Mouse (Mus musculus): ENCODE measurements at regions not wholly inside any gene's neighbourhood (a gene's known extent, or its start where the extent isn't known, plus 50 kb on each side); places are given as distances from the start of the nearest gene placed in this dataset.

DNA sequence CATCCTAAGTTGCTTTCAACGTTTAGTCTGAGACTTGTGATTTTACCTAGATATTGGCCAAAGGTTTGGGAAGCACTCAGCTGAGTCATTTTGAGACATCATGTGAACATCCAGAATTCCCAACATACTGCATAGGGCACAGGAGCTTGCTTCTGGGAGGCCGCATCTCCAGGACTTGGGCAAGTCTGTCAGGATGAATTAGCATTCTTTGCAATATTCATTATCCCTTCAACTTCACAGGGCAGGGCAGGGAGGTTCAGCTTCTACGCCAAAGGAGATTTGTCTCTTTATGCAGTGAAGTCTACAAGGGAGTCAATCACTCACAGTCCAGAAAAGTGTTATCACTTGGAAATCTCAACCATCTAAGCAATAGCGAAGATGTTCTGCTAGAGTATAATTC, 231.7 kb downstream of the Cpe start:
- H3K27ac ChIP-seq (ENCODE audit: low read depth, low read length) = no peak overlapping the region
- no peaks in the 10 kb centered on the region for H3K9me3 ChIP-seq (ENCODE audit: low read length)
- H3K4me1 ChIP-seq (ENCODE audit: insufficient read depth, low read length) = no peaks in the 10 kb centered on the region
- ATAC-seq (ENCODE audit: low FRiP score) (no peak), DNase-seq (ENCODE audit: low spot score) (no peak)
- H3K27me3 ChIP-seq (ENCODE audit: insufficient read depth, low read length) = no peaks in the 10 kb centered on the region
- WGBS = 80% methylated on average over 4 of the region's 4 CpGs
- H3K36me3 ChIP-seq (ENCODE audit: insufficient read depth, low read length) = no peaks in the 10 kb centered on the region
- no peak overlapping the region for H3K9ac ChIP-seq (replicated peaks; ENCODE audit: low read length, poor library complexity, severe bottlenecking)
- no peak overlapping the region for H3K4me3 ChIP-seq (ENCODE audit: low read depth, low read length)
- no peak overlapping the region for H3K4me2 ChIP-seq (ENCODE audit: low read depth, low read length, poor library complexity, severe bottlenecking)
- TF ChIP-seq CTCF (IDR thresholded peaks at IDR 0.05) = no peak

- 72% methylated on average over 5 of the region's 5 CpGs for WGBS
- H3K9me3 ChIP-seq (ENCODE audit: low read length) = no peaks in the 10 kb centered on the region
- H3K27me3 ChIP-seq (ENCODE audit: insufficient read depth, low read length) = no peaks in the 10 kb centered on the region
- H3K9ac ChIP-seq (replicated peaks; ENCODE audit: low read length, poor library complexity, severe bottlenecking) = no peak overlapping the region
- ATAC-seq (ENCODE audit: low FRiP score) (no peak), DNase-seq (ENCODE audit: low spot score) (no peak)
- H3K4me1 ChIP-seq (ENCODE audit: insufficient read depth, low read length) = no peaks in the 10 kb centered on the region
- no peak overlapping the region for H3K4me3 ChIP-seq (ENCODE audit: low read depth, low read length)
- H3K36me3 ChIP-seq (ENCODE audit: insufficient read depth, low read length) = no peaks in the 10 kb centered on the region
- no peak overlapping the region for H3K4me2 ChIP-seq (ENCODE audit: low read depth, low read length, poor library complexity, severe bottlenecking)
- no peak for TF ChIP-seq CTCF (IDR thresholded peaks at IDR 0.05)
- H3K27ac ChIP-seq (ENCODE audit: low read depth, low read length) = no peak overlapping the region
These were observed 235.9 kb downstream of the Cpe start for GRCm38 (mm10) chr8:64456970-64457369.

DNA sequence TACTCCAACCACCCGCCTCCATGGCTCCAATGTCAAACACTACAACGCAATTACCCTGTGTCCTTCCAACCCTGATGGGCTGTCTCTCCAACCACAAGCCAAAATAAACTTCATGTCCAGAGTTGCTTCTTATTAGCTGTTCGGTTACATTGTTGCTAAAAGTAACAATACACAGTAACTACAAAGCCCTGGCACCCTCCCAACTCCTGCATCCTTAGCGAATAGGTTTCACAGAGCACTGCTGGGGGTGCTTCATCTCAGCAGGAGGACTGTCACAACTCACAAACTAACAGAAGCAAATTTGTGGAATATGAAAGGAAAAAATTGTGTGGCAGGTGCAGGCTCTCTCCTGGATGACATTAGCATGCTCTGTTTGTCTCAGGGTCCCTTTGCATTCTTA, 238.1 kb downstream of the Cpe start:
- no peak for DNase-seq (ENCODE audit: low spot score)

GRCm38 (mm10) chr8:64445366-64445765, 239.3 kb upstream of the Tll1 start:
- WGBS = 88% methylated on average over 3 of the region's 3 CpGs
- H3K4me1 ChIP-seq (ENCODE audit: insufficient read depth, low read length) = no peaks in the 10 kb centered on the region
- DNase-seq (ENCODE audit: low spot score) = no peak
- H3K4me3 ChIP-seq (ENCODE audit: low read depth, low read length) = no peak overlapping the region
- no peak overlapping the region for H3K9ac ChIP-seq (replicated peaks; ENCODE audit: low read length, poor library complexity, severe bottlenecking)
- no peak for TF ChIP-seq CTCF (IDR thresholded peaks at IDR 0.05)
- no peaks in the 10 kb centered on the region for H3K9me3 ChIP-seq (ENCODE audit: low read length)
- no peak for ATAC-seq (ENCODE audit: low FRiP score)
- H3K27ac ChIP-seq (ENCODE audit: low read depth, low read length) = no peak overlapping the region
- no peak overlapping the region for H3K4me2 ChIP-seq (ENCODE audit: low read depth, low read length, poor library complexity, severe bottlenecking)
- H3K36me3 ChIP-seq (ENCODE audit: insufficient read depth, low read length) = no peaks in the 10 kb centered on the region
- H3K27me3 ChIP-seq (ENCODE audit: insufficient read depth, low read length) = no peaks in the 10 kb centered on the region

More for the DNA sequence above, 238.1 kb downstream of the Cpe start:
- no peak for TF ChIP-seq CTCF (IDR thresholded peaks at IDR 0.05)
- no peak overlapping the region for H3K4me2 ChIP-seq (ENCODE audit: low read depth, low read length, poor library complexity, severe bottlenecking)
- H3K4me3 ChIP-seq (ENCODE audit: low read depth, low read length) = no peak overlapping the region
- H3K27me3 ChIP-seq (ENCODE audit: insufficient read depth, low read length) = no peaks in the 10 kb centered on the region
- no peaks in the 10 kb centered on the region for H3K36me3 ChIP-seq (ENCODE audit: insufficient read depth, low read length)
- no peaks in the 10 kb centered on the region for H3K9me3 ChIP-seq (ENCODE audit: low read length)
- ATAC-seq (ENCODE audit: low FRiP score) = no peak
- H3K27ac ChIP-seq (ENCODE audit: low read depth, low read length) = no peak overlapping the region
- no peak overlapping the region for H3K9ac ChIP-seq (replicated peaks; ENCODE audit: low read length, poor library complexity, severe bottlenecking)
- WGBS = 76% methylated on average over 4 of the region's 4 CpGs
- no peaks in the 10 kb centered on the region for H3K4me1 ChIP-seq (ENCODE audit: insufficient read depth, low read length)

GRCm38 (mm10) chr8:64444429-64444828, 238.4 kb upstream of the Tll1 start:
- Histone ChIP-seq H3K9ac (replicated peaks; ENCODE audit: low read length, poor library complexity, severe bottlenecking) (no peak overlapping the region), H3K4me3 (ENCODE audit: low read depth, low read length) (no peak overlapping the region), H3K27ac (ENCODE audit: low read depth, low read length) (no peak overlapping the region), H3K9me3 (ENCODE audit: low read length) (no peaks in the 10 kb centered on the region), H3K4me1 (ENCODE audit: insufficient read depth, low read length) (no peaks in the 10 kb centered on the region), H3K4me2 (ENCODE audit: low read depth, low read length, poor library complexity, severe bottlenecking) (no peak overlapping the region), H3K27me3 (ENCODE audit: insufficient read depth, low read length) (no peaks in the 10 kb centered on the region), H3K36me3 (ENCODE audit: insufficient read depth, low read length) (no peaks in the 10 kb centered on the region)
- ATAC-seq (ENCODE audit: low FRiP score) (no peak), DNase-seq (ENCODE audit: low spot score) (no peak)
- no peak for TF ChIP-seq CTCF (IDR thresholded peaks at IDR 0.05)
- 89% methylated on average over 5 of the region's 5 CpGs for WGBS

GRCm38 (mm10) chr8:64438489-64438888, 232.4 kb upstream of the Tll1 start:
- no peak overlapping the region for H3K27ac ChIP-seq (ENCODE audit: low read depth, low read length)
- no peak for TF ChIP-seq CTCF (IDR thresholded peaks at IDR 0.05)
- no peaks in the 10 kb centered on the region for H3K36me3 ChIP-seq (ENCODE audit: insufficient read depth, low read length)
- H3K4me2 ChIP-seq (ENCODE audit: low read depth, low read length, poor library complexity, severe bottlenecking) = no peak overlapping the region
- H3K27me3 ChIP-seq (ENCODE audit: insufficient read depth, low read length) = no peaks in the 10 kb centered on the region
- WGBS = 82% methylated on average over 5 of the region's 5 CpGs
- H3K4me3 ChIP-seq (ENCODE audit: low read depth, low read length) = no peak overlapping the region
- DNase-seq (ENCODE audit: low spot score) = no peak
- no peaks in the 10 kb centered on the region for H3K4me1 ChIP-seq (ENCODE audit: insufficient read depth, low read length)
- H3K9ac ChIP-seq (replicated peaks; ENCODE audit: low read length, poor library complexity, severe bottlenecking) = no peak overlapping the region
- no peak for ATAC-seq (ENCODE audit: low FRiP score)
- H3K9me3 ChIP-seq (ENCODE audit: low read length) = no peaks in the 10 kb centered on the region

Data from midbrain, postnatal 0 days (tissue).